Mouse (Mus musculus) effector memory CD4-positive, alpha-beta T cell, adult 5 months (primary cell): Measurements from ENCODE around the gene Adgra1. TPM values are rescaled to one million over a fixed set of nuclear protein-coding genes. Genes with fewer than 3 reads are reported as not detected.

Experiments
- polyA plus RNA-seq: library from polyadenylated mRNA; unstranded; fragments of 100-300 nt; shearing (Covaris generic); gene quantifications from one replicate; pipeline ENCODE4 v1.2.1, GENCODE M21; 2017

Gene Adgra1
- polyA plus RNA-seq, result not detected

DNA sequence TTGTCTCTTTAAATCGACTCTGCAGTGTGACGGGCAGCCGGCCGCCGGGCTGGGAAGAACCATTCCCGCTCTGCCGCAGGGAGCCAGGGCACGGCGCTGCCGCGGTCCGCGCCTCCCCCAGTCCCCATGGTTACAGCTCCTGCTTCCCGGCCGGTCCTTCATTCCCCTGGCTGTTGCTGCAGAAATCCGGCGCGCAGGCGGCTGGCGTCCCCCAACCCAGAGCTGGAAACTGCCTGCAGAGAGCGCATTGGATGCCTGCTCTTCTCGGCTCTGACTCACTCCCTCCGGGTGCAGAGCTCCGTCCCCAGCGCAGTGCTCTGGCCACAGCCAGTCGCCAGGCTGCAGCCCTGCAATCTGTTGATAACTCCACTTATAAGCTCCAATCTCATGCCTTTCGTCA is at the start of gene Adgra1:
Gene Adgra1, plus strand, starts transcription at position 139 of the 400 bp plus-strand sequence.

DNA sequence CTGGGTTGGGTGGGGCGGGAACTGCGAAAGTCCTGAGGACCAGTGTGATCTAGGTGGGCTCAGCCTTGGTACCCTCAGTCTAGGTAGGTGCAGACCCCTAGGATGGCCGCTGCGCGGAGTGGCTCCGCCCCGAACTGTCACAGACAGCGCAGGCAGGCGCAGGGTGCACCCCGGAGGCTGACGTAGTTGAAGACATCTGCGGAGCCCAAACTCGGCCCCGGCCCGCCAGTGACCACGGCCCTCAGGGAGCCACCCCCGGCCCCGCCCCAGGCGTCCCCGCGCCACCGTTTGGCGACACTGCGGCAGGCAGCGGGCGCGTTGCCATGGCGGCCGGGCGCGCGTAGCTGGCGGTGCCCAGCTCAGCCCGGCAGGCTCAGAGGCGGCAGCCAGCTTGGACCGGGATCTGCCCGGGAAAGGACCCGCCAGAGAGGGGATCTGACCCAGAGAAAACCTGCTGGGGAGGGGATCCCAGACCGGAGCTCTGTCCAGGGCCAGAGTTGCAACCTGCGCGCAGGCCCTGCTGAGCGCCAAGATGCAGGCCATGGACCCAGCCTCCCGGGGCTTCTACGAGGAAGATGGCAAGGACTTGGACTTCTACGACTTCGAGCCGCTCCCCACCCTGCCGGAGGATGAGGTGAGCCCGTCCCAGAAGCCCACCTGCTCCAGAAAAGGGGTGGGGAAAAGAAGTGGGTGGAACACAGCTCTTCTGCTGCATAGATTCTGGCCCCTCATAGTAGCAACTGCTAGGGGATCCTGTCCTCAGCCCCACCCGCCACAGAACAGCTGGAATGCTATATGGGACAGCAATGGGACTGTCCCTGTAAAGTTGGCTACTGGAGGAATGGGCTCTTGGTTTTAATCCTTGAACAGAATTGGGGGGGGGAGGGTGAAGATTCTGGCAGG is 60.9 kb downstream of the Adgra1 start, which contains the start of gene Kndc1:
Gene Kndc1, plus strand, starts transcription at position 42 of the 903 bp plus-strand sequence.

Other genes starting within 250 kb of the Adgra1 start
- gene Cfap46, start 150.4 kb upstream of the Adgra1 start, polyA plus RNA-seq, result not detected
- 0.16 TPM for gene Kndc1, start 60.5 kb downstream of the Adgra1 start, polyA plus RNA-seq
- 9.8 TPM for gene Utf1, start 109.6 kb downstream of the Adgra1 start, polyA plus RNA-seq
- 0.87 TPM for gene 6430531B16Rik, start 144.6 kb downstream of the Adgra1 start, polyA plus RNA-seq
- 11.3 TPM for gene Adam8, start 158.4 kb downstream of the Adgra1 start, polyA plus RNA-seq
- gene Zfp511, start 202.2 kb downstream of the Adgra1 start, polyA plus RNA-seq, result 46.2 TPM
- gene Tubgcp2, start 202.5 kb downstream of the Adgra1 start, polyA plus RNA-seq, result 29.8 TPM
- not detected for gene Msx3, start 214.9 kb downstream of the Adgra1 start, polyA plus RNA-seq
- not detected for gene Caly, start 248.4 kb downstream of the Adgra1 start, polyA plus RNA-seq